Mouse (Mus musculus) liver, embryonic 13.5 days (tissue): ENCODE results near the gene Zfp473. TPM values are rescaled to one million over a fixed set of nuclear protein-coding genes. Genes with fewer than 3 reads are reported as not detected.
A peak's percentile ranks its signal among the peaks of the same experiment; 100 is the strongest.

ENCODE experiments used
- ATAC-seq: fragments of 200-750 bp; cut with Nextera tagmentation; 2 replicates; pipeline ENCODE4 v1.8.0; 2017; ENCODE audit warnings: low read depth, mild to moderate bottlenecking, moderate number of reproducible peaks, moderate library complexity
- DNase-seq: peaks from one replicate; pipeline ENCODE4 v3.0.0; 2022
- H3K27ac ChIP-seq: fragments of 300-500 bp; sonication (generic); 2 replicates; pipeline ENCODE4 v1.5.1; 2015; ENCODE audit warnings: moderate library complexity, mild to moderate bottlenecking, inconsistent platforms
- H3K27me3 ChIP-seq: fragments of 300-500 bp; sonication (generic); 2 replicates; pipeline ENCODE4 v1.6.1; 2015; ENCODE audit warnings: mild to moderate bottlenecking, inconsistent platforms
- H3K36me3 ChIP-seq: fragments of 300-500 bp; sonication (generic); 2 replicates; pipeline ENCODE4 v1.6.1; 2015; ENCODE audit warnings: mild to moderate bottlenecking, inconsistent platforms
- H3K4me1 ChIP-seq: fragments of 300-500 bp; sonication (generic); replicated peaks from 2 replicates; pipeline ENCODE4 v1.6.1; 2015; ENCODE audit warnings: inconsistent platforms
- H3K4me2 ChIP-seq: fragments of 300-500 bp; sonication (generic); 2 replicates; pipeline ENCODE4 v1.6.1; 2015; ENCODE audit warnings: inconsistent platforms, mild to moderate bottlenecking, moderate library complexity
- H3K4me3 ChIP-seq: fragments of 300-500 bp; sonication (generic); replicated peaks from 2 replicates; pipeline ENCODE4 v1.5.1; 2015; ENCODE audit warnings: mild to moderate bottlenecking, inconsistent platforms
- H3K9ac ChIP-seq: fragments of 300-500 bp; sonication (generic); 2 replicates; pipeline ENCODE4 v1.6.1; 2015; ENCODE audit warnings: mild to moderate bottlenecking, inconsistent platforms
- H3K9me3 ChIP-seq: fragments of 300-500 bp; sonication (generic); replicated peaks from 2 replicates; pipeline ENCODE4 v1.6.1; 2016; ENCODE audit warnings: inconsistent platforms
- WGBS: fragments of 180-500 bp; shearing (Covaris S2); methylation state at CpG from one replicate; pipeline ENCODE4 v1.1.7; 2015; ENCODE audit not compliant: insufficient replicate concordance; 5-methylcytosine and 5-hydroxymethylcytosine counted together
- polyA plus RNA-seq: library from polyadenylated mRNA; unstranded; fragments of >200 nt; fragmentation: Nextera tagmentation; extraction: Ambion mirVana; gene quantifications from 2 replicates; pipeline ENCODE4 v1.2.1, GENCODE M21; 2015

Zfp473 gene
- polyA plus RNA-seq, 1 experiment from 2014 or later, result 0.99 TPM

DNA sequence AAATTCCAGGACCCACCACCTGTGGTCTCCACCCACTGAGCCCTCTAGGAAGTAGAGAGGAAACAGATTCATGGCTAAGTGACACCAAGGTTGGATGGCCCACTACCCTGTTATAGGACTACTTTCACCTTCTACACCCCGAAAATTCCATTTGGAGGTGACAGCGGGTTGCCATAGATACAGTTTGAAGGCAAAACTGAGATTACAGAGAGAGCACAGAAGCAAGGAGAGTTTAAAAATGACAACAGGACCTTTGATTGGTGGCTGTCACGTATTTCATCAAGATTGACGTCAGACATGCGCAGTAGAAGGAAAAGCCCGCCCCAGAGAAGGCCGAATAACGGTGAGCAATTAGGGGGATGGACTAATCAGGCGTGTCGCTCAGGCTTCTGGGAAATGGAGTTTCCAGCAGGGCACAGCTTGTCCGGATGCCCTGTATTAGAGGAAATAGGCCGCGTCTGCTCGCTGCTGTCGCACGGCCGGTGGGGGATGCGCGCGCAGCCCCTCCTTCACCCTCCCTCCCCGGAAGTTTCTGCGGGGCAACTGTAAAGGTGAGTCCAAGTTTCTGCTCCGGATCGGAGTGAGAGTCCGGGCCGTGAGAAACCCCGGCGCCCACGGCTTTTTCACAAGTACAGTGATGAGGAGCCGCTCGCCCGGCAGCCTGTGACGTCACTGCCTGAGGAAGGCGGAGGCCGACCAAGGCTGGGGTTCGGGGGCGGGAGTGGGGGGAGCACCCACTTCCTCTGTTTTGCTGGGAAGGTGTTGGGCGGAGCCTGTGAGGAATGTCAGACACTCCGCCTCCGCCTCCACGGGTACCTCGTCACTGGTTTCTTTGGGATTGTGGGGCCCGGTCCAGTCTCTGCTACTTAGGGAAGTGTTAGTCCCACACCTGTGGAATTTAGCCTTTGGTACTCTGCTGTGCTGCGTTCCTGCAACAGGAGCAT, 2.5 kb downstream of the Zfp473 start, which contains the start of gene Vrk3:
Gene Vrk3 (plus strand): TSS at position 313 of the 944 bp plus-strand sequence.
- ATAC-seq (peak; percentile 98), DNase-seq (peak; percentile 94)
- peaks cover 41% of the 10 kb centered on the region for H3K4me1 ChIP-seq
- peak within 1 kb of the TSS; percentile 97 for H3K27ac ChIP-seq
- H3K4me2 ChIP-seq, result peak within 1 kb of the TSS; percentile 73
- H3K4me3 ChIP-seq, result peak within 1 kb of the TSS; percentile 70
- peaks cover 15% of the 10 kb centered on the region for H3K36me3 ChIP-seq
- under 1% methylated on average over 44 of the region's 44 CpGs for WGBS
- peak within 1 kb of the TSS; percentile 73 for H3K9ac ChIP-seq
- H3K9me3 ChIP-seq, result no peaks in the 10 kb centered on the region
- no peaks in the 10 kb centered on the region for H3K27me3 ChIP-seq

DNA sequence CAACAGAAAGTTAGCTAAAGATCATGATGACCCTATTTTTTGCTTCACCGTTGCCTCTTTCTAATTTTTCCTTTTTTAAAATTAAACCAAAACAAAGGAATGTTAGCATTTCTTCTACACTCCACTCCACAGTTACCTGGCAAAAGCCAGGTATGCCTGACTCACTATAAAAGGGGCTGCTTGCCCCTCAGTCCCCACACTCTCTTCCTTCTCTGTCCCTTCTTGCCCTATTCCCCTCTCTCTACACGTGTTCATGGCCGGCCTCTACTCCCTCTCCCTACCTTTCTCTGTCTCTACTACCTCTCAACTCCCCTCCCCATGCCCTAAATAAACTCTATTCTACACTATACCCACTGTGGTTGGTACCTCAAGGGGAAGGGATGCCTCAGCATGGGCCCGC, 3.7 kb downstream of the Zfp473 start:
- ATAC-seq (no peak), DNase-seq (no peak)
- 58% methylated on average over 4 of the region's 4 CpGs for WGBS
- Histone ChIP-seq H3K4me3 (peak overlapping the region; percentile 70), H3K9ac (peak overlapping the region; percentile 72), H3K4me1 (peaks cover 41% of the 10 kb centered on the region), H3K36me3 (peaks cover 2% of the 10 kb centered on the region; the same call in 1 of the 2 replicates), H3K9me3 (no peaks in the 10 kb centered on the region), H3K27ac (no peak overlapping the region; the same call in 1 of the 2 replicates), H3K4me2 (peak overlapping the region; percentile 73), H3K27me3 (no peaks in the 10 kb centered on the region)

- WGBS, result under 1% methylated on average over 18 of the region's 18 CpGs
- Histone ChIP-seq H3K4me1 (peaks cover 39% of the 10 kb centered on the region), H3K27me3 (no peaks in the 10 kb centered on the region), H3K9ac (peak overlapping the region; percentile 57), H3K4me3 (peak overlapping the region; percentile 37), H3K4me2 (peak overlapping the region; percentile 66), H3K36me3 (no peaks in the 10 kb centered on the region), H3K27ac (no peak overlapping the region), H3K9me3 (no peaks in the 10 kb centered on the region)
- DNase-seq (peak; percentile 69), ATAC-seq (0 out of 2 replicates have a peak, but pooled peaks have one; percentile 6)
Observed at GRCm38 (mm10) chr7:44745076-44745475, 5.8 kb downstream of the Zfp473 start.

DNA sequence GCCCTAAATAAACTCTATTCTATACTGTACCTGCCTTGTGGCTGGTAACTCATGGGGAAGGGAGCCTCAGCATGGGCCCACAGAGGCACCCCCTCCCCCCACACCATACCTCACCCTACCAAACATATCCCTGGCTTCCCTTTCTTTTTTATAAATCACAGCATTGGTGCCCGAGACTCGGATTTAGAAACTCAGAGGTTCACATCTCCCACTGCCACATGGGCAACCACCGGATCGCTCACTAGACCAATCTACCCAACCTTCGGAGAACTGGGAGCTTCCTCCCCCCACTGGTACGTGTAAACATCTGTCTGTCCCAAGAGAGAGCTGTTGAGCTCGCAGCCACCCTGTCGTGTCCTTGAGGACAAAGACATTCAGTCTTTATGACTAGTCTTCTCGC, 6.6 kb downstream of the Zfp473 start:
- no peak for ATAC-seq
- Histone ChIP-seq H3K27ac (no peak overlapping the region), H3K4me1 (peaks cover 33% of the 10 kb centered on the region), H3K4me3 (no peak overlapping the region), H3K9me3 (no peaks in the 10 kb centered on the region), H3K36me3 (no peaks in the 10 kb centered on the region), H3K4me2 (no peak overlapping the region), H3K9ac (0 out of 2 replicates have a peak overlapping the region, but pooled peaks have one; percentile 57), H3K27me3 (no peaks in the 10 kb centered on the region)
- no peak for DNase-seq
- WGBS, result 64% methylated on average over 9 of the region's 9 CpGs

- ATAC-seq (no peak), DNase-seq (no peak)
- Histone ChIP-seq H3K9ac (no peak overlapping the region), H3K4me2 (no peak overlapping the region), H3K36me3 (0 out of 2 replicates have a peak, but pooled peaks cover 2% of the 10 kb centered on the region), H3K4me1 (peaks cover 17% of the 10 kb centered on the region), H3K4me3 (no peak overlapping the region), H3K9me3 (no peaks in the 10 kb centered on the region), H3K27ac (no peak overlapping the region), H3K27me3 (no peaks in the 10 kb centered on the region)
- WGBS, result 70% methylated on average over 8 of the region's 8 CpGs
Observed at GRCm38 (mm10) chr7:44741361-44741760, 9.5 kb downstream of the Zfp473 start.

DNA sequence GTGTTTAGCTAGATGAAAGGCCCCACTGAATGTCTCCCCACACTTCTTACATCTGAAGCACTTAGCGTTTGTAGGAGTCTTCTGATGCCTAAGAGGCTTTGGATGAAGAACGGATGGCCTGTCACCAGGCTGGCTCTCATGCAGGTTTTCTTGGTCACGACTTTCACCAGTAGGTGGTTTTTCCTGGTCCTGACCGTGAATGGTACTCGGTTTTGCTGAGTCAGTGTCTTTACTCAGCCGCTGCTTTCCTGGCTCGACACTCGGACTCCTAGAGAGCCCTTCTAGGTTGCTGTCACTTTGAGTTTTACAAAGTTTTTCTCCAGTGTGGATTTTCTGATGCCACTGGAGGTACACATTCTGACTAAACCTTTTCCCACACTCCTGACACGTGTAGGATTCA, 17.1 kb downstream of the Zfp473 start:
- DNase-seq, result no peak
- Histone ChIP-seq H3K4me1 (no peaks in the 10 kb centered on the region), H3K9ac (no peak overlapping the region), H3K4me2 (no peak overlapping the region), H3K9me3 (no peaks in the 10 kb centered on the region), H3K36me3 (peaks cover 19% of the 10 kb centered on the region), H3K27me3 (no peaks in the 10 kb centered on the region), H3K4me3 (no peak overlapping the region), H3K27ac (no peak overlapping the region)
- ATAC-seq, result no peak
- WGBS, result 78% methylated on average over 9 of the region's 9 CpGs

GRCm38 (mm10) chr7:44728082-44728975, 22.5 kb downstream of the Zfp473 start:
- ATAC-seq (no peak), DNase-seq (no peak)
- H3K9ac ChIP-seq, result no peak overlapping the region
- 67% methylated on average over 11 of the region's 11 CpGs for WGBS
- H3K4me1 ChIP-seq, result no peaks in the 10 kb centered on the region
- no peak overlapping the region for H3K4me3 ChIP-seq
- H3K9me3 ChIP-seq, result no peaks in the 10 kb centered on the region
- H3K36me3 ChIP-seq, result peaks cover 3% of the 10 kb centered on the region
- no peak overlapping the region for H3K27ac ChIP-seq
- no peak overlapping the region for H3K4me2 ChIP-seq
- H3K27me3 ChIP-seq, result no peaks in the 10 kb centered on the region

- no peak overlapping the region for H3K4me3 ChIP-seq
- H3K9me3 ChIP-seq, result no peaks in the 10 kb centered on the region
- 64% methylated on average over 5 of the region's 5 CpGs for WGBS
- H3K4me1 ChIP-seq, result no peaks in the 10 kb centered on the region
- no peaks in the 10 kb centered on the region for H3K36me3 ChIP-seq
- H3K27ac ChIP-seq, result no peak overlapping the region
- H3K27me3 ChIP-seq, result no peaks in the 10 kb centered on the region
- ATAC-seq (no peak), DNase-seq (no peak)
- no peak overlapping the region for H3K9ac ChIP-seq
- H3K4me2 ChIP-seq, result no peak overlapping the region
Observed at GRCm38 (mm10) chr7:44727151-44727550, 23.7 kb downstream of the Zfp473 start.

DNA sequence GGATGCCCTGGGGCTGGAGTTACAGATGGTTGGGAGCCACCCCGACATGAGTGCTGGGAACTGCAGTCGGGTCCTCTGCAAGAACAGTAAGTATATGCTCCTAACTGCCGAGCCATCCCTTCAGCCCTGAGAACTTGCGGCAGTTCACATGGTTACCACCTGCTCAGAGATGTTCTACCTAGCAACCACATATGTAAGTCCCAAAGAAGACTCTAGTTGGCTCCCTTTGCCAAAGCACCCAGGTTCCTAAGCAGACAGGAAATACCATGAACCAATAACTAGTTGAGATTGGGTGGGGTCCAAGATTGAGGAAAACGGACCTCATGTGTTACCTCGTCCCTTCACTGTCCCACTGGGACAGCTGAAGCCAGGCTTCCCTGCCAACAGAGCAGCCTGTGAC, 24.5 kb downstream of the Zfp473 start:
- no peaks in the 10 kb centered on the region for H3K27me3 ChIP-seq
- no peak overlapping the region for H3K27ac ChIP-seq
- ATAC-seq (no peak), DNase-seq (no peak)
- 54% methylated on average over 6 of the region's 6 CpGs for whole genome bisulfite sequencing
- no peaks in the 10 kb centered on the region for H3K4me1 ChIP-seq
- H3K9me3 ChIP-seq, result no peaks in the 10 kb centered on the region
- H3K9ac ChIP-seq, result no peak overlapping the region
- H3K36me3 ChIP-seq, result no peaks in the 10 kb centered on the region
- H3K4me3 ChIP-seq, result no peak overlapping the region
- H3K4me2 ChIP-seq, result no peak overlapping the region

GRCm38 (mm10) chr7:44724316-44724715, 26.5 kb downstream of the Zfp473 start:
- no peak overlapping the region for H3K9ac ChIP-seq
- H3K4me1 ChIP-seq, result no peaks in the 10 kb centered on the region
- no peak overlapping the region for H3K27ac ChIP-seq
- 19% methylated on average over 7 of the region's 7 CpGs for WGBS
- H3K4me3 ChIP-seq, result no peak overlapping the region
- no peak for DNase-seq
- no peak for ATAC-seq
- H3K9me3 ChIP-seq, result no peaks in the 10 kb centered on the region
- H3K36me3 ChIP-seq, result no peaks in the 10 kb centered on the region
- H3K27me3 ChIP-seq, result no peaks in the 10 kb centered on the region
- H3K4me2 ChIP-seq, result no peak overlapping the region

GRCm38 (mm10) chr7:44722058-44722457, 28.8 kb downstream of the Zfp473 start:
- Histone ChIP-seq H3K36me3 (no peaks in the 10 kb centered on the region), H3K27me3 (no peaks in the 10 kb centered on the region), H3K9ac (no peak overlapping the region), H3K9me3 (no peaks in the 10 kb centered on the region), H3K4me2 (no peak overlapping the region), H3K4me1 (no peaks in the 10 kb centered on the region), H3K27ac (no peak overlapping the region), H3K4me3 (no peak overlapping the region)
- ATAC-seq (no peak), DNase-seq (no peak)
- WGBS, result 61% methylated on average over 5 of the region's 5 CpGs
